Mouse (Mus musculus): ENCODE data around the gene Cnp. TPM values are rescaled to one million over a fixed set of nuclear protein-coding genes. Genes with fewer than 3 reads are reported as not detected.
A peak's percentile ranks its signal among the peaks of the same experiment; 100 is the strongest.

The Cnp gene
- polyA plus RNA-seq, 1 experiment, result 13.5 TPM

DNA sequence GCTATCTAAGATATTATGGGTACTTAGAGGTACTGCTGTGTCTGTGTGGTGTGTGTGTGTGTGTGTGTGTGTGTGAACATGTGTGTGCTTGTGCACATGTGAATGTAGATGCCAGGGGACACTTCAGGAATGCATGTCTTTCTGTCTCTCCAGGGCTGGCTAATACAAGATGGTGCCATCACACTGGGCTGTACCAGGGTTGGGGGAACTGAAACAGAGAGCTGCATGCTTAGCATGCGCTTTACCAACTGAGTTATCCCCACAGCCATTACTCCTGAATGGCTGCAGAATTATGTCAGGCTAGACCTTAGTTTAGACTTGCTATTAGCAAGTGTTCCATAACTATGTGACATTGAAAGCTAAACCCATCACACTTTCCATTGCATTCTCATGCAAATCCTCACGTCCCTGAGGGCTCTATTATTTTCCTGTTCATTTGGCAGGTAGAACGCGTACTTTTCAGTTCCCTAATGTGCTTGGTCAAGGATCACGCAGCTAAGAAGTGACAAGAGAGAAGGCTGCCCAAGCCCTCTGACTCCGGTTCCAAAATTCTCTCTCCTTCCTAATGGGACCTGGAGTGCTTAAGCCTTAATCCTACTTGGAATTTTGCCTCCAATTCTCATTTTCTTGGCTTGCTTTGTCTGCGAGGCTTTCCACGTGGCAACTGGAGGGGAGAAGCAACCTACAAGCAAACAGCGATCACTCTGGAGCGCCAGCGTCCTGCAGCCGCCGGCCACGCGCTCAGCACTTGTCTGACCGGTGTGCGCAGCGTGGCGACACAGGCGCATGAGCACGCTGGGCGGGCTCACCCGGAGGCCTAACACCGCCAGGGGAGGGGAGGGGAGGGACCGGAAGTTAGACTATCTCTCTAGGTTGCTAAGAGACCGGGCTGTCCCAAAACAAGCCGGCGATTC lies 29.6 kb upstream of the Cnp start, which contains the start of gene Ttc25:
Gene Ttc25, plus strand, starts transcription at position 776 of the 914 bp plus-strand sequence.
- H3K4me3 ChIP-seq (ENCODE audit: insufficient read depth, low read depth, low read length), result peak within 1 kb of the TSS; percentile 51
- peak; percentile 94 for DNase-seq
- no peaks in the 10 kb centered on the region for H3K27me3 ChIP-seq (replicated peaks; ENCODE audit: control insufficient read depth, insufficient read depth, low read length)
- TF ChIP-seq POLR2A (IDR thresholded peaks at IDR 0.05; ENCODE audit: low read depth, low read length) (no peak), CTCF (conservative IDR thresholded peaks at IDR 0.05; ENCODE audit: insufficient read depth, insufficient read length, low read depth, low read length) (0 out of 2 replicates have a peak, but pooled peaks have one; percentile 21)
- no peaks in the 10 kb centered on the region for H3K36me3 ChIP-seq (ENCODE audit: control insufficient read depth, insufficient read depth, low read length)
- 5% methylated on average over 28 of the region's 28 CpGs for WGBS
- H3K4me1 ChIP-seq (ENCODE audit: control insufficient read depth, insufficient read depth, low read length), result peaks cover 4% of the 10 kb centered on the region; the same call in 1 of the 2 replicates
- peak within 1 kb of the TSS; percentile 36; the same call in 1 of the 2 replicates for H3K27ac ChIP-seq (ENCODE audit: insufficient read depth, low read depth, low read length)

DNA sequence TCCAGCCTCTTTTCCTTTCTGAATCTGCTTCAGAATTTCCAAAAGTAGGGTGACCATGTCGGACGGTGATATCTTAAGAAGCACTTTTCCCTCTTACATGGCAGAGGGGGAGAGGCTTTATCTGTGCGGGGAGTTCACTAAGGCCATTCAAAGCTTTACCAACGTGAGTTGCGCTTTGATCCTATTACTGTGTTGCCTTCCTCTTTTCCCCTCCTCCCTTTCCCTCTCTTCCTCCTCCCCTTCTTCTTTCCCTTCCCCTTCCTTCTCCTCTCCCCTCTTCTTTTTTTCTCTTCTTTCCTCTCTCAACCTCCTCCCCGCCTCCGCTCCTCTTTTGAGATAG lies 29.0 kb upstream of the Cnp start:
- H3K4me3 ChIP-seq (ENCODE audit: insufficient read depth, low read depth, low read length), result peak overlapping the region; percentile 51
- TF ChIP-seq CTCF (conservative IDR thresholded peaks at IDR 0.05; ENCODE audit: insufficient read depth, insufficient read length, low read depth, low read length), result no peak
- 29% methylated on average over 7 of the region's 7 CpGs for WGBS
- peak overlapping the region; percentile 36; the same call in 1 of the 2 replicates for H3K27ac ChIP-seq (ENCODE audit: insufficient read depth, low read depth, low read length)
- H3K36me3 ChIP-seq (ENCODE audit: control insufficient read depth, insufficient read depth, low read length), result no peaks in the 10 kb centered on the region
- DNase-seq, result no peak
- H3K27me3 ChIP-seq (replicated peaks; ENCODE audit: control insufficient read depth, insufficient read depth, low read length), result no peaks in the 10 kb centered on the region
- H3K4me1 ChIP-seq (ENCODE audit: control insufficient read depth, insufficient read depth, low read length), result peaks cover 4% of the 10 kb centered on the region; the same call in 1 of the 2 replicates

DNA sequence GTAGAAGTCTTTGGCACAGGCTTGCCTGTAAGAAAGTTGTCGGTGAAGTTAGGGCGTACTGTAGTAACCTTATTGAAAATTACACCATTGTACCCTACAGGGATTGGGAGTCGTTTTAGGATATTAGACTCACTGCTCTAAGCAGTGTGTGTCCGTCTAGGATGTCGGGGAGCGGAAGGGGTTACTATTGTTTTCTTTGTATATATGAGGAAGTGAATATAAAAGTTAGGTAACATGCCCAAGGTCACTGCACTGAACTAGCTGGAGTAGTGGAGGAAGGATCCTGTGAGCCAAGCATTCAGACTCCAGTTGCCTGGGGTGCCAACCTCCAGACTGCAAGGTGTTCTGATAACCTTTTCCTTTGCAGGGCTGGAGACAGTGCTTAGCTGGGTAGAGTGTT lies 27.7 kb upstream of the Cnp start:
- H3K4me1 ChIP-seq (ENCODE audit: control insufficient read depth, insufficient read depth, low read length), result peaks cover 4% of the 10 kb centered on the region; the same call in 1 of the 2 replicates
- H3K4me3 ChIP-seq (ENCODE audit: insufficient read depth, low read depth, low read length), result no peak overlapping the region
- TF ChIP-seq POLR2A (IDR thresholded peaks at IDR 0.05; ENCODE audit: low read depth, low read length), result no peak
- no peak for TF ChIP-seq CTCF (conservative IDR thresholded peaks at IDR 0.05; ENCODE audit: insufficient read depth, insufficient read length, low read depth, low read length)
- no peaks in the 10 kb centered on the region for H3K36me3 ChIP-seq (ENCODE audit: control insufficient read depth, insufficient read depth, low read length)
- WGBS, result 82% methylated on average over 6 of the region's 6 CpGs
- no peak for DNase-seq
- H3K27me3 ChIP-seq (replicated peaks; ENCODE audit: control insufficient read depth, insufficient read depth, low read length), result no peaks in the 10 kb centered on the region
- no peak overlapping the region for H3K27ac ChIP-seq (ENCODE audit: insufficient read depth, low read depth, low read length)

DNA sequence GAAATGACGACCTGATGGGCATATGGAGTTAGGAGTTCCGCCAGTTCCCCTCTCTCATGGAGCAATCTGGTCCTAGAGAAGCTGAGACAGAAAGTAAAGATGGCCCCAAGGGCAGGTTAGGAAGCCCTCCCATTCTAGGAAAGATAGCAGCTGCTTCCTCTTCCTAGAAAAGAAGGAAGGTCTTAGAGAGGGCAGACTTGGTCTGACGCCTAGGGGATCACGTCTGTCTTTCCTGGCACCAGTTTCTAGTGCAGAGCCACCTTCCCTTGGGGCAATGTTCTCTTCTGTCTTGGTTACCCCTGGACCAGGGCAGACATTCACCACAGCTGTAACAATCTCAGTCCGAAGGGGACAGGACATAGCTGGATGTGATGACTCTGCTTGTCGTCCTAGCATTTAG lies 26.6 kb upstream of the Cnp start:
- WGBS, result 75% methylated on average over 6 of the region's 6 CpGs

DNA sequence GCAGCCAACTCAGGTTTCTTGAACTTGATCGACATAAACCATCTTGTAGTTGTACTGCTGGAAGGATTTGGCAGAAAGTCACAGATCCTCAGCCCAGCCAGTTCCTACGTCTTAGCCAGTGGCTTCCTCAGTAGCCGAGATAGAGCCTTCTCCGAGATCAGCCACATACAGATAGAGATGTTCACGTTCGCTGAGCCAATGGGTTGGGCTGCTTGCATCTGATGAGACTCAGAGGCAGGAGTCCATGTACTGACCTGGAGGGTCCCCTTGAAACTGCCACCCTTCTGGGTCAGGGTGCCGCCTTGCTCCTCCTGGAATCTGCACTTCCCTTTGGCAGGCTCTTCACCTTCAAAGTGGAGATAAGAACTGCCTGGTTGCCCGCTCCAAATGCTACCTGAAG lies 25.2 kb upstream of the Cnp start:
- no peaks in the 10 kb centered on the region for H3K27me3 ChIP-seq (replicated peaks; ENCODE audit: control insufficient read depth, insufficient read depth, low read length)
- TF ChIP-seq POLR2A (IDR thresholded peaks at IDR 0.05; ENCODE audit: low read depth, low read length), result no peak
- TF ChIP-seq CTCF (conservative IDR thresholded peaks at IDR 0.05; ENCODE audit: insufficient read depth, insufficient read length, low read depth, low read length), result no peak
- 85% methylated on average over 8 of the region's 8 CpGs for WGBS
- H3K36me3 ChIP-seq (ENCODE audit: control insufficient read depth, insufficient read depth, low read length), result no peaks in the 10 kb centered on the region
- H3K4me1 ChIP-seq (ENCODE audit: control insufficient read depth, insufficient read depth, low read length), result peaks cover 4% of the 10 kb centered on the region; the same call in 1 of the 2 replicates
- no peak for DNase-seq
- no peak overlapping the region for H3K27ac ChIP-seq (ENCODE audit: insufficient read depth, low read depth, low read length)
- H3K4me3 ChIP-seq (ENCODE audit: insufficient read depth, low read depth, low read length), result no peak overlapping the region

More for the DNA sequence above, 26.6 kb upstream of the Cnp start:
- Histone ChIP-seq H3K4me1 (ENCODE audit: control insufficient read depth, insufficient read depth, low read length) (peaks cover 4% of the 10 kb centered on the region; the same call in 1 of the 2 replicates), H3K27me3 (replicated peaks; ENCODE audit: control insufficient read depth, insufficient read depth, low read length) (no peaks in the 10 kb centered on the region), H3K4me3 (ENCODE audit: insufficient read depth, low read depth, low read length) (no peak overlapping the region), H3K36me3 (ENCODE audit: control insufficient read depth, insufficient read depth, low read length) (no peaks in the 10 kb centered on the region), H3K27ac (ENCODE audit: insufficient read depth, low read depth, low read length) (no peak overlapping the region)
- DNase-seq, result no peak
- no peak for TF ChIP-seq POLR2A (IDR thresholded peaks at IDR 0.05; ENCODE audit: low read depth, low read length)
- no peak for TF ChIP-seq CTCF (conservative IDR thresholded peaks at IDR 0.05; ENCODE audit: insufficient read depth, insufficient read length, low read depth, low read length)

DNA sequence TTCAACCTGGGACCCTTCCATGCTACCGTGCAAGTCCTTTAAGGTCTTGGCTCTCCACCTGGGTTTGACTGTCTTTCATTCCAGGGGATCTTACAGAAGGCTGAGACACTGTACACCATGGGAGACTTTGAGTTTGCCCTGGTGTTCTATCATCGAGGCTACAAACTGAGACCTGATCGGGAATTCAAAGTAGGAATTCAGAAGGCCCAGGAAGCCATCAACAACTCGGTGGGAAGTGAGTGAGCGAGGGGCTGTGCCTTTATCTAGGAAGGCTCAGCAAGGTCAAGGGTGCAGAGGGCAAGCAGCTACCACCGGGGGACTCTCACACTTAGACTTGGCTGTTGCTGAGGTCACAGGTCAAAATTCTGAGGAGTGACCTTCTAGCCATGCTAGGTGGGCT lies 24.6 kb upstream of the Cnp start:
- H3K27me3 ChIP-seq (replicated peaks; ENCODE audit: control insufficient read depth, insufficient read depth, low read length), result no peaks in the 10 kb centered on the region
- TF ChIP-seq POLR2A (IDR thresholded peaks at IDR 0.05; ENCODE audit: low read depth, low read length) (no peak), CTCF (conservative IDR thresholded peaks at IDR 0.05; ENCODE audit: insufficient read depth, insufficient read length, low read depth, low read length) (no peak)
- H3K4me1 ChIP-seq (ENCODE audit: control insufficient read depth, insufficient read depth, low read length), result peaks cover 2% of the 10 kb centered on the region; the same call in 1 of the 2 replicates
- 81% methylated on average over 6 of the region's 6 CpGs for WGBS
- no peak overlapping the region for H3K27ac ChIP-seq (ENCODE audit: insufficient read depth, low read depth, low read length)
- DNase-seq, result no peak
- no peak overlapping the region for H3K4me3 ChIP-seq (ENCODE audit: insufficient read depth, low read depth, low read length)
- no peaks in the 10 kb centered on the region for H3K36me3 ChIP-seq (ENCODE audit: control insufficient read depth, insufficient read depth, low read length)

DNA sequence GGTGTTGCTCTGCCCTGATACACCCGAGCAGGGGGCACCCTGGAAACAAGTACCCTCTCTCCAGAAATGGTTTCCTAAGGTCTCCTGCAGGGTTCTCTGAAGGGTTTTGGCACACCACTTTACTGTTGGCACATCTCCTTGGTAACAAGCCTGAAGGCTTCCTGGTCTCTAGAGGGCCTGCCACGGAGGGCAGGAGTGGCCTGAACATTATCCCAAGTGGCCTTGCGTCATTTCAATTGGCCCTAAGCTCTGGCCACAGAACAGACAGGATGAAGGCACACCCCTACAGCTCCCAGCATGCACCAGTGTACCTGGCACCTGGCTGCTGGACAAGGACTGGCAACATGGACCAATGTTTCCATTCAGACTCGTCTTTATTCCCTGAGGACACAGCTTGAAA lies 21.9 kb upstream of the Cnp start:
- Histone ChIP-seq H3K4me3 (ENCODE audit: insufficient read depth, low read depth, low read length) (no peak overlapping the region), H3K4me1 (ENCODE audit: control insufficient read depth, insufficient read depth, low read length) (no peaks in the 10 kb centered on the region), H3K27ac (ENCODE audit: insufficient read depth, low read depth, low read length) (no peak overlapping the region), H3K36me3 (ENCODE audit: control insufficient read depth, insufficient read depth, low read length) (no peaks in the 10 kb centered on the region), H3K27me3 (replicated peaks; ENCODE audit: control insufficient read depth, insufficient read depth, low read length) (no peaks in the 10 kb centered on the region)
- DNase-seq, result peak; percentile 14
- TF ChIP-seq POLR2A (IDR thresholded peaks at IDR 0.05; ENCODE audit: low read depth, low read length) (no peak), CTCF (conservative IDR thresholded peaks at IDR 0.05; ENCODE audit: insufficient read depth, insufficient read length, low read depth, low read length) (no peak)
- WGBS, result 80% methylated on average over 4 of the region's 4 CpGs

Data from kidney, adult 2 months (tissue).